Mouse (Mus musculus): ENCODE data around the gene Fam209. TPM values are rescaled to one million over a fixed set of nuclear protein-coding genes. Genes with fewer than 3 reads are reported as not detected.

Gene Fam209
- polyA plus RNA-seq (2015; fragmentation: Nextera tagmentation; extraction: Ambion mirVana), result 0.22 TPM in 1 of 2 replicates, not detected in the other

- Histone ChIP-seq H3K4me3 (no peak within 1 kb of the TSS), H3K4me1 (replicated peaks) (peaks cover 14% of the 10 kb centered on the region), H3K27ac (no peak within 1 kb of the TSS; the same call in 1 of the 2 replicates), H3K27me3 (no peaks in the 10 kb centered on the region), H3K9ac (no peak within 1 kb of the TSS), H3K4me2 (no peak within 1 kb of the TSS), H3K36me3 (peaks cover 26% of the 10 kb centered on the region), H3K9me3 (replicated peaks) (no peaks in the 10 kb centered on the region)
- no peak for ATAC-seq (replicated peaks; ENCODE audit: insufficient number of reproducible peaks, insufficient read depth, low FRiP score, low read depth)
- 80% methylated on average over 11 of the region's 11 CpGs for WGBS
Measured at GRCm38 (mm10) chr2:172472318-172472717, at the start of gene Fam209. Fam209 (plus strand) TSS chr2:172472520.

- Histone ChIP-seq H3K27me3 (no peaks in the 10 kb centered on the region), H3K36me3 (no peaks in the 10 kb centered on the region), H3K4me2 (no peak overlapping the region), H3K27ac (peak overlapping the region; percentile 74), H3K9me3 (replicated peaks) (no peaks in the 10 kb centered on the region), H3K4me1 (replicated peaks) (peaks cover 18% of the 10 kb centered on the region), H3K4me3 (no peak overlapping the region), H3K9ac (no peak overlapping the region)
- WGBS, result 21% methylated on average over 1 of the region's 1 CpGs
- ATAC-seq (replicated peaks; ENCODE audit: insufficient number of reproducible peaks, insufficient read depth, low FRiP score, low read depth), result peak; percentile 95
Measured at GRCm38 (mm10) chr2:172430609-172431008, 41.7 kb upstream of the Fam209 start.

GRCm38 (mm10) chr2:172433746-172434145, 38.6 kb upstream of the Fam209 start:
- Histone ChIP-seq H3K36me3 (no peaks in the 10 kb centered on the region), H3K9ac (no peak overlapping the region), H3K4me3 (no peak overlapping the region), H3K4me2 (no peak overlapping the region), H3K4me1 (replicated peaks) (peaks cover 18% of the 10 kb centered on the region), H3K27ac (no peak overlapping the region), H3K27me3 (no peaks in the 10 kb centered on the region), H3K9me3 (replicated peaks) (no peaks in the 10 kb centered on the region)
- WGBS, result 40% methylated on average over 5 of the region's 5 CpGs
- ATAC-seq (replicated peaks; ENCODE audit: insufficient number of reproducible peaks, insufficient read depth, low FRiP score, low read depth), result no peak

GRCm38 (mm10) chr2:172437371-172437952, 34.9 kb upstream of the Fam209 start:
- H3K4me1 ChIP-seq (replicated peaks), result peaks cover 16% of the 10 kb centered on the region
- no peak overlapping the region for H3K27ac ChIP-seq
- H3K36me3 ChIP-seq, result no peaks in the 10 kb centered on the region
- no peak for ATAC-seq (replicated peaks; ENCODE audit: insufficient number of reproducible peaks, insufficient read depth, low FRiP score, low read depth)
- H3K27me3 ChIP-seq, result no peaks in the 10 kb centered on the region
- no peak overlapping the region for H3K4me3 ChIP-seq
- H3K4me2 ChIP-seq, result no peak overlapping the region
- no peaks in the 10 kb centered on the region for H3K9me3 ChIP-seq (replicated peaks)
- WGBS, result 48% methylated on average over 16 of the region's 16 CpGs
- H3K9ac ChIP-seq, result no peak overlapping the region

GRCm38 (mm10) chr2:172439843-172440639, 32.3 kb upstream of the Fam209 start, which contains the start of gene Rtf2:
Rtf2 (plus strand) TSS chr2:172440556.
- Histone ChIP-seq H3K9ac (peak within 1 kb of the TSS; percentile 75), H3K27ac (peak within 1 kb of the TSS; percentile 74), H3K4me1 (replicated peaks) (peaks cover 16% of the 10 kb centered on the region), H3K4me3 (peak within 1 kb of the TSS; percentile 85), H3K36me3 (peaks cover 4% of the 10 kb centered on the region; the same call in 1 of the 2 replicates), H3K9me3 (replicated peaks) (no peaks in the 10 kb centered on the region), H3K27me3 (no peaks in the 10 kb centered on the region), H3K4me2 (peak within 1 kb of the TSS; percentile 77)
- WGBS, result 3% methylated on average over 35 of the region's 35 CpGs
- ATAC-seq (replicated peaks; ENCODE audit: insufficient number of reproducible peaks, insufficient read depth, low FRiP score, low read depth), result peak; percentile 95

- Histone ChIP-seq H3K9me3 (replicated peaks) (no peaks in the 10 kb centered on the region), H3K9ac (peak overlapping the region; percentile 75), H3K4me3 (peak overlapping the region; percentile 85), H3K27ac (peak overlapping the region; percentile 43; the same call in 1 of the 2 replicates), H3K4me1 (replicated peaks) (peaks cover 16% of the 10 kb centered on the region), H3K27me3 (no peaks in the 10 kb centered on the region), H3K36me3 (peaks cover 6% of the 10 kb centered on the region), H3K4me2 (peak overlapping the region; percentile 77)
- WGBS, result under 1% methylated on average over 21 of the region's 21 CpGs
- peak; percentile 47 for ATAC-seq (replicated peaks; ENCODE audit: insufficient number of reproducible peaks, insufficient read depth, low FRiP score, low read depth)
Measured at GRCm38 (mm10) chr2:172440640-172441005, 31.7 kb upstream of the Fam209 start.

- peaks cover 16% of the 10 kb centered on the region for H3K4me1 ChIP-seq (replicated peaks)
- H3K27me3 ChIP-seq, result no peaks in the 10 kb centered on the region
- H3K9me3 ChIP-seq (replicated peaks), result no peaks in the 10 kb centered on the region
- H3K4me2 ChIP-seq, result peak overlapping the region; percentile 77
- H3K4me3 ChIP-seq, result peak overlapping the region; percentile 85
- WGBS, result 28% methylated on average over 6 of the region's 6 CpGs
- peak overlapping the region; percentile 75 for H3K9ac ChIP-seq
- ATAC-seq (replicated peaks; ENCODE audit: insufficient number of reproducible peaks, insufficient read depth, low FRiP score, low read depth), result no peak
- no peak overlapping the region for H3K27ac ChIP-seq
- H3K36me3 ChIP-seq, result peaks cover 12% of the 10 kb centered on the region
Measured at GRCm38 (mm10) chr2:172441176-172441575, 31.1 kb upstream of the Fam209 start.

GRCm38 (mm10) chr2:172445617-172446016, 26.7 kb upstream of the Fam209 start:
- Histone ChIP-seq H3K4me1 (replicated peaks) (peaks cover 13% of the 10 kb centered on the region), H3K27ac (no peak overlapping the region), H3K9ac (no peak overlapping the region), H3K27me3 (no peaks in the 10 kb centered on the region), H3K9me3 (replicated peaks) (no peaks in the 10 kb centered on the region), H3K36me3 (peaks cover 52% of the 10 kb centered on the region), H3K4me2 (no peak overlapping the region), H3K4me3 (no peak overlapping the region)
- ATAC-seq (replicated peaks; ENCODE audit: insufficient number of reproducible peaks, insufficient read depth, low FRiP score, low read depth), result no peak
- WGBS, result 92% methylated on average over 4 of the region's 4 CpGs

- peaks cover 64% of the 10 kb centered on the region for H3K36me3 ChIP-seq
- 88% methylated on average over 6 of the region's 6 CpGs for WGBS
- ATAC-seq (replicated peaks; ENCODE audit: insufficient number of reproducible peaks, insufficient read depth, low FRiP score, low read depth), result no peak
- H3K9ac ChIP-seq, result no peak overlapping the region
- H3K4me2 ChIP-seq, result no peak overlapping the region
- H3K9me3 ChIP-seq (replicated peaks), result no peaks in the 10 kb centered on the region
- H3K4me3 ChIP-seq, result no peak overlapping the region
- H3K4me1 ChIP-seq (replicated peaks), result no peaks in the 10 kb centered on the region
- H3K27ac ChIP-seq, result no peak overlapping the region
- H3K27me3 ChIP-seq, result no peaks in the 10 kb centered on the region
Measured at GRCm38 (mm10) chr2:172447317-172447716, 25.0 kb upstream of the Fam209 start.

GRCm38 (mm10) chr2:172448329-172448728, 24.0 kb upstream of the Fam209 start:
- peaks cover 69% of the 10 kb centered on the region for H3K36me3 ChIP-seq
- 77% methylated on average over 4 of the region's 4 CpGs for WGBS
- H3K4me3 ChIP-seq, result no peak overlapping the region
- H3K27ac ChIP-seq, result no peak overlapping the region
- H3K9me3 ChIP-seq (replicated peaks), result no peaks in the 10 kb centered on the region
- H3K4me1 ChIP-seq (replicated peaks), result no peaks in the 10 kb centered on the region
- no peak overlapping the region for H3K4me2 ChIP-seq
- ATAC-seq (replicated peaks; ENCODE audit: insufficient number of reproducible peaks, insufficient read depth, low FRiP score, low read depth), result no peak
- no peaks in the 10 kb centered on the region for H3K27me3 ChIP-seq
- H3K9ac ChIP-seq, result no peak overlapping the region

- H3K9me3 ChIP-seq (replicated peaks), result no peaks in the 10 kb centered on the region
- H3K4me2 ChIP-seq, result no peak overlapping the region
- H3K27ac ChIP-seq, result no peak overlapping the region
- H3K9ac ChIP-seq, result no peak overlapping the region
- no peak overlapping the region for H3K4me3 ChIP-seq
- no peaks in the 10 kb centered on the region for H3K4me1 ChIP-seq (replicated peaks)
- ATAC-seq (replicated peaks; ENCODE audit: insufficient number of reproducible peaks, insufficient read depth, low FRiP score, low read depth), result no peak
- peaks cover 70% of the 10 kb centered on the region for H3K36me3 ChIP-seq
- H3K27me3 ChIP-seq, result no peaks in the 10 kb centered on the region
- 79% methylated on average over 6 of the region's 6 CpGs for WGBS
Measured at GRCm38 (mm10) chr2:172450640-172451039, 21.7 kb upstream of the Fam209 start.

All from heart, embryonic 15.5 days (tissue).